Mouse (Mus musculus) lung, embryonic 14.5 days (tissue): ENCODE measurements around the gene Rnf126. TPM values are rescaled to one million over a fixed set of nuclear protein-coding genes. Genes with fewer than 3 reads are reported as not detected.
A peak's percentile ranks its signal among the peaks of the same experiment; 100 is the strongest.
"Not testable (repeated sequence)": the region's sequence is repeated elsewhere in the genome, so short reads cannot be mapped to it uniquely, and the experiment has no call there.

Source experiments
- ATAC-seq: fragments of 200-750 bp; cut with Nextera tagmentation; 2 replicates; pipeline ENCODE4 v1.8.0; 2017; ENCODE audit warnings: mild to moderate bottlenecking, moderate TSS enrichment, moderate library complexity; ENCODE audit not compliant: insufficient read depth
- DNase-seq: peaks from one replicate; pipeline ENCODE4 v3.0.0-alpha.2; 2015
- H3K27ac ChIP-seq: fragments of 300-500 bp; sonication (generic); 2 replicates; pipeline ENCODE4 v1.5.1; 2014; ENCODE audit warnings: low read depth, mild to moderate bottlenecking, moderate library complexity
- H3K27me3 ChIP-seq: fragments of 300-500 bp; sonication (generic); 2 replicates; pipeline ENCODE4 v1.6.1; 2014; ENCODE audit warnings: low read length, control low read depth; ENCODE audit not compliant: insufficient read depth
- H3K36me3 ChIP-seq: fragments of 300-500 bp; sonication (generic); 2 replicates; pipeline ENCODE4 v1.6.1; 2014; ENCODE audit warnings: control low read depth; ENCODE audit not compliant: insufficient read depth
- H3K4me1 ChIP-seq: fragments of 300-500 bp; sonication (generic); 2 replicates; pipeline ENCODE4 v1.6.1; 2014; ENCODE audit warnings: antibody characterized with exemption, control low read depth; ENCODE audit not compliant: insufficient read depth
- H3K4me2 ChIP-seq: fragments of 300-500 bp; sonication (generic); 2 replicates; pipeline ENCODE4 v1.6.1; 2014; ENCODE audit warnings: mild to moderate bottlenecking
- H3K4me3 ChIP-seq: fragments of 300-500 bp; sonication (generic); 2 replicates; pipeline ENCODE4 v1.5.1; 2014; ENCODE audit warnings: low read depth, low read length
- H3K9ac ChIP-seq: fragments of 300-500 bp; sonication (generic); 2 replicates; pipeline ENCODE4 v1.6.1; 2014
- H3K9me3 ChIP-seq: fragments of 300-500 bp; sonication (generic); 2 replicates; pipeline ENCODE4 v1.6.1; 2016; ENCODE audit warnings: low read depth, low read length, control low read depth
- CTCF ChIP-seq: IDR thresholded peaks from 2 replicates; pipeline ENCODE4 v1.5.1; 2016; ENCODE audit warnings: antibody characterized with exemption, low read depth
- WGBS: fragments of 180-500 bp; shearing (Covaris S2); extraction: QIAGEN DNeasy Blood & Tissue Kit; methylation state at CpG from one replicate; pipeline ENCODE4 v1.1.7; 2014; 5-methylcytosine and 5-hydroxymethylcytosine counted together
- polyA plus RNA-seq: library from polyadenylated mRNA; unstranded; fragments of >200 nt; fragmentation: Nextera tagmentation; extraction: Ambion mirVana; gene quantifications from 2 replicates; pipeline ENCODE4 v1.2.1, GENCODE M21; 2014

Gene Rnf126
- polyA plus RNA-seq, 1 experiment from 2014 or later = 123 TPM

- peak overlapping the region; percentile 87 for H3K4me3 ChIP-seq
- WGBS = 4% methylated on average over 16 of the region's 16 CpGs
- no peaks in the 10 kb centered on the region for H3K27me3 ChIP-seq
- peak overlapping the region; percentile 90 for H3K9ac ChIP-seq
- no peaks in the 10 kb centered on the region for H3K9me3 ChIP-seq
- peak overlapping the region; percentile 88 for H3K27ac ChIP-seq
- ATAC-seq (no peak; the same call in 1 of the 2 replicates), DNase-seq (no peak)
- peak overlapping the region; percentile 97 for H3K4me2 ChIP-seq
- peaks cover 8% of the 10 kb centered on the region for H3K4me1 ChIP-seq
- H3K36me3 ChIP-seq = peaks cover 19% of the 10 kb centered on the region
- TF ChIP-seq CTCF = no peak
Observed at GRCm38 (mm10) chr10:79766001-79766507, 698 bp downstream of the Rnf126 start.

DNA sequence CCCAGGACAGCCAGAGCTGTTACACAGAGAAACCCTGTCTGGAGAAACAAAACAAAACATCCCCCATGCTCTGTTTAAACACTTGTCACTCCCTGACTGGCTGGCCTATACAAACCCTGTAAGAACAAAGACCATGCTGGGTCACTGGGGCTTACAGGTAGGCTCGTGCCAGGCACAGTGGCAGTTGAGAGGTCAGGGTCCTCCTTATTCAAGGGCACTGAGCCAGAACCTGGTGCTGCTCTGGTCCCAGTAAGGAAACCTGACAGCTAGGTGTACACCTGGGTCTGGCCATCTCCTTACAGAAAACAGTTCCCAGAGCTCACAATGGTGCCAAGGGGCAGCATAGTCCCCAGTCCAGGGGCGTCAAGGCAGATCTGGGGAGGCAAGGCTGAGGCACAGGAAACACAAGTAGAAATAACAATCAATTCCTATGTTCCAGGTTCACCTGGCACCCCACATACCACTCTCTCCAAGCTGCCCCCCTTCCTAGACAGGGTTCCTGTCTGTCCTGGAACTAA is 1.5 kb downstream of the Rnf126 start:
- no peak for TF ChIP-seq CTCF
- 48% methylated on average over 2 of the region's 2 CpGs for WGBS
- peaks cover 27% of the 10 kb centered on the region for H3K36me3 ChIP-seq
- H3K9ac ChIP-seq = peak overlapping the region; percentile 90
- no peaks in the 10 kb centered on the region for H3K9me3 ChIP-seq
- no peak overlapping the region for H3K27ac ChIP-seq
- peak overlapping the region; percentile 97 for H3K4me2 ChIP-seq
- ATAC-seq = no peak
- peaks cover 8% of the 10 kb centered on the region for H3K4me1 ChIP-seq
- no peaks in the 10 kb centered on the region for H3K27me3 ChIP-seq
- DNase-seq = no peak
- peak overlapping the region; percentile 87 for H3K4me3 ChIP-seq

DNA sequence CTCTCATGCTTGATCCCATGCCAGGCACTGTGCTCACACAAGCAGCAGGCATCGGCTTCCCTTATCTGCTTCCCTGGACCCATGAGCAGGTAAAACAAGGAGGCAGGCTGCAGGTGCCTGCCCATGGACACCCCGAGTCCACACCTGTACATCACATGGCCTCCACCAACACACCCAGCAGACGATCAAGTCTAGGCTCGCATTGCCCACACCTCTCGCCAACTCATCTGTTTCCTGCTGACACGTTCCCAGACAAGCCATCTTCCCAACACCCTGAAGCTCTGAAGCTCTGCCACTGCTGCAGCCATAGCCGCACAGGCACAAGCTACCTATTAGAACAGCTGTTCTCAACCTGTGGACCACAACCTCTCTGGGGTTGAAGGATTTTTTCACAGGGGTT is 2.5 kb downstream of the Rnf126 start:
- WGBS = 71% methylated on average over 7 of the region's 7 CpGs

DNA sequence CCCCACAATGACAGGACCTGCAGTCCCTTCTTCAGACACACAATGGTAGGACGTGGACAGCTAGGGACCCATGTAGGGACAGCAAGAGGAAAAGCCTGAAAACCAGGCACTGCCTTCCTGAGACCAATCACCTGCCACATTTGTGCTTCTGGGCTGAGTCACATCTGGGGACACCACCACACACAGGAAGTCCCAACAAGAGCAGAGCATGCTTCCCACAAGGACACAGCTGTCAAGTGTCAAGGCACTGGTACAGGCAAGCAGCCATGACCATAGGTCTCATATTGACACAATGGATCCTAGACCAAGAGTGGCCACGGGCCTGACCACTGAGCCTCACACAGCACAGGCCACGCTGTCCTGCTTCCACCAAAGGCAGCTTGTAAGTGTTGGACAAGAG is 3.9 kb downstream of the Rnf126 start:
- no peaks in the 10 kb centered on the region for H3K9me3 ChIP-seq
- H3K9ac ChIP-seq = no peak overlapping the region
- H3K4me1 ChIP-seq = peaks cover 8% of the 10 kb centered on the region
- H3K4me2 ChIP-seq = no peak overlapping the region
- H3K27me3 ChIP-seq = no peaks in the 10 kb centered on the region
- DNase-seq (no peak), ATAC-seq (no peak)
- H3K27ac ChIP-seq = no peak overlapping the region
- H3K36me3 ChIP-seq = peaks cover 47% of the 10 kb centered on the region
- WGBS = 70% methylated on average over 3 of the region's 3 CpGs
- TF ChIP-seq CTCF = no peak
- no peak overlapping the region for H3K4me3 ChIP-seq

More for the DNA sequence above, 2.5 kb downstream of the Rnf126 start:
- Histone ChIP-seq H3K4me3 (no peak overlapping the region), H3K9ac (no peak overlapping the region), H3K4me2 (no peak overlapping the region), H3K36me3 (peaks cover 33% of the 10 kb centered on the region), H3K9me3 (no peaks in the 10 kb centered on the region), H3K4me1 (peaks cover 8% of the 10 kb centered on the region), H3K27me3 (no peaks in the 10 kb centered on the region), H3K27ac (no peak overlapping the region)
- no peak for DNase-seq
- ATAC-seq = no peak
- no peak for TF ChIP-seq CTCF

DNA sequence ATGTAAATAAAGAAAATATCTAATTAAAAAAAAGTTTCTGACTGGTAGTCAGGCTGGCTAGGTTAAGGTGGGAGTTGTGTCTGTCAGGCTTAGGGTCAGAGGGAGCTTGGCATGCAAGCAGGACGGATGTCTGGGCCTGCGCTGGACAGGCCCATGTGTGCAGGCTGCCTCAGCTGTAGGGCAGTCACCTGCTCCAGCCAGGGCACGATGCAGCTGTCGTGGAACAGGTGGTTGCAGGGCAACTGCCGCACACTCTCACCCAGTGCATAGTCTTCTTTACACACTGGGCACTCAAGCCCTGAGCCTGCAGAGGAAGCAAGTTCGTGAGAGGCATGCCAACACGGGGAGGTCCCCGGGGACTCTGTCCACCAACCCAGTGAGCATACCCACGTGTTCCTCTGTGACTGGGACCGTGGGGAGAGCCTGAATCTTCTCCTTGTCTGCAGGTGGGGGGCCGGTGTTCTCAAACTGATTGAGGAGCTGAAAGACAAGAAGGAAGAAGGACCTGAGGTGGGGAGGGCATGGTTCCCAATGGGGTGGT is 6.1 kb downstream of the Rnf126 start:
- TF ChIP-seq CTCF = no peak
- WGBS = 88% methylated on average over 11 of the region's 11 CpGs
- H3K4me2 ChIP-seq = no peak overlapping the region
- H3K36me3 ChIP-seq = peaks cover 68% of the 10 kb centered on the region
- peaks cover 5% of the 10 kb centered on the region for H3K4me1 ChIP-seq
- DNase-seq (no peak), ATAC-seq (no peak)
- no peak overlapping the region for H3K4me3 ChIP-seq
- no peak overlapping the region for H3K9ac ChIP-seq
- no peaks in the 10 kb centered on the region for H3K27me3 ChIP-seq
- no peak overlapping the region for H3K27ac ChIP-seq
- no peaks in the 10 kb centered on the region for H3K9me3 ChIP-seq

DNA sequence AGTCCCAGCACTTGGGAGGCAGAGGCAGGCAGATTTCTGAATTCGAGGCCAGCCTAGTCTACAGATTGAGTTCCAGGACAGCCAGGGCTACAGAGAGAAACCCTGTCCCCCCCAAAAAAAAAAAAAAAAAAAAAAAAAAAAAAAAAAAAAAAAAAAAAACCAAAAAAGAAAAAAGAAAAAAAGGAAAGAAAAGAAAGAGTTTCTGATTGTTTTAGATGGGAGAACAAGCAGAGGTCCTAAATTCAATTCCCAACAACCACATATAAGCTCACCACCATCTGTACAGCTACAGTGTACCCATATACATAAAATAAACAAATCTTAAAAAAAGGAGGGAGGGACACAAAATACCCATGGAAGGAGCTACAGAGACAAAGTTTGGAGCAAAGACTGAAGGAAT is 7.1 kb downstream of the Rnf126 start:
- H3K27me3 ChIP-seq, H3K27ac ChIP-seq, ATAC-seq, H3K4me2 ChIP-seq, H3K4me3 ChIP-seq, H3K4me1 ChIP-seq, H3K9ac ChIP-seq, DNase-seq, H3K9me3 ChIP-seq: not testable (repeated sequence)
- H3K36me3 ChIP-seq = peaks cover 68% of the 10 kb centered on the region
- WGBS = 100% methylated on average over 1 of the region's 1 CpGs

DNA sequence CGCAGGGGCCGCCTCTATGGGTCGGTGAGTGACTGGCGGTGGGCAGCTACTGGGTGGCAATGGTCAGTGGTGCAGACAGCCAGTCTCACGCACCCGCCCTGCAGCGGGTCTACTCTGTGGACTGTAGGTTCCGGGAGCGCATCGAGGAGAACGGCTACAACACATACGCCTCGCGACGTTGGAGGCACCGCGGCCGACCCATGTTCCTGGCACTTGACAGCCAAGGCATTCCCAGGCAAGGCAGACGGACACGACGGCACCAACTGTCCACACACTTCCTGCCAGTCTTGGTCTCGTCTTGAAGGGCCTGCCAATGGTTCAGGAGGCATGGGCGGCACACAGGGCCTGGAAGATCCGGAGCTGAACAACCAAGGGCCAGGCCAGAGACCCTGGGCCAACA is 10.1 kb downstream of the Rnf126 start:
- no peak for ATAC-seq
- TF ChIP-seq CTCF = no peak

More for the DNA sequence above, 10.1 kb downstream of the Rnf126 start:
- Histone ChIP-seq H3K27ac (no peak overlapping the region), H3K9ac (no peak overlapping the region), H3K4me1 (peaks cover 5% of the 10 kb centered on the region; the same call in 1 of the 2 replicates), H3K4me3 (no peak overlapping the region), H3K36me3 (peaks cover 55% of the 10 kb centered on the region), H3K4me2 (no peak overlapping the region), H3K27me3 (no peaks in the 10 kb centered on the region), H3K9me3 (no peaks in the 10 kb centered on the region)
- DNase-seq = no peak
- WGBS = 83% methylated on average over 24 of the region's 24 CpGs
